Comparison of ENCODE assay signal across 12 mouse cellular contexts in the genomic region with DNA sequence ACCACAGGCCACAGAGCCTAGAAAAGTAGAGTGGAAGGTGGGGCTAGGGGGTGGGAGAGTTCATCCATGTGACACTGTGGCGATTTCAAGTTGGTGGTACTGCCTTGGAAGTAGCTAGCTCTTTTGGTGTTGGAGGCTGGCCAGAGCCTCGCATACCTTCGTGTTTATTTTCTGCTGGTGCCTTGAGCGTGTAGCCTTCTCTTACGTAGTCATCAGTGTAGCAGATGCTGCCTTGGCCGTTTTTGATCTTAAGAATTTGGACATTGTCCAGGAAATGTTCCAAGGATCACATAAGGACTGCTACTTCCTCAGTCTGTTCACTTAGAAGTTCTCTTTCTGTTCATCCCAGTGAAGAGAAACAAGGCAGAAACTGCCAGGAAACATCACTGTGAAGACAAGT. TPM values are rescaled to one million over a fixed set of nuclear protein-coding genes. Genes with fewer than 3 reads are reported as not detected.
DNase-seq lines count a peak whose midpoint lies in the region; ATAC-seq and TF ChIP-seq lines count a peak whose summit lies in the region.
"Had no signal": no experiment of that assay in that cellular context is flagged by ENCODE, and none has a peak within 500 bp of the region (broad histone marks: within the 10 kb centered on the region; RNA-seq: fewer than 3 reads in every experiment).

No protein-coding gene starts in this region.

- intact Hi-C loops in left cerebral cortex, postnatal 14 days (cut with DNase I) = no loop called here

- no peaks in the 10 kb centered on the region for H3K9me3 ChIP-seq in heart, embryonic 11.5 days (replicated peaks; ENCODE audit: control insufficient read depth, low read length)
- no peaks in the 10 kb centered on the region for H3K9me3 ChIP-seq in heart, embryonic 10.5 days
- H3K9me3 ChIP-seq in limb, embryonic 14.5 days (ENCODE audit: control insufficient read depth, low read length) = no peaks in the 10 kb centered on the region
- no peaks in the 10 kb centered on the region for H3K9me3 ChIP-seq in limb, embryonic 10.5 days (replicated peaks)
- H3K9me3 ChIP-seq: liver, embryonic 15.5 days; midbrain, embryonic 15.5 days; neural tube, embryonic 13.5 days had no signal

- ATAC-seq in heart, embryonic 11.5 days (replicated peaks; ENCODE audit: insufficient number of reproducible peaks, low FRiP score, low TSS enrichment) = 0 out of 2 replicates have a peak, but pooled peaks have one; percentile 24
- no peak for ATAC-seq in limb, embryonic 14.5 days (ENCODE audit: low FRiP score, low read depth)
- ATAC-seq: midbrain, embryonic 15.5 days had no signal

- no peak overlapping the region for H3K4me3 ChIP-seq in heart, embryonic 11.5 days (ENCODE audit: low read depth, low read length)
- no peak overlapping the region for H3K4me3 ChIP-seq in heart, embryonic 10.5 days
- H3K4me3 ChIP-seq in limb, embryonic 14.5 days (replicated peaks; ENCODE audit: low read length) = no peak overlapping the region
- no peak overlapping the region for H3K4me3 ChIP-seq in limb, embryonic 10.5 days
- H3K4me3 ChIP-seq: liver, embryonic 15.5 days; midbrain, embryonic 15.5 days; neural tube, embryonic 13.5 days had no signal

- WGBS in heart, embryonic 11.5 days (ENCODE audit: insufficient replicate concordance) = 74% methylated on average over 6 of the region's 6 CpGs
- 74% methylated on average over 6 of the region's 6 CpGs for WGBS in heart, embryonic 10.5 days
- WGBS in limb, embryonic 14.5 days = 68% methylated on average over 6 of the region's 6 CpGs
- 93% methylated on average over 6 of the region's 6 CpGs for WGBS in limb, embryonic 10.5 days

- no peak overlapping the region for H3K9ac ChIP-seq in heart, embryonic 11.5 days (ENCODE audit: low read depth, low read length)
- H3K9ac ChIP-seq in limb, embryonic 14.5 days (ENCODE audit: low read depth, low read length, severe bottlenecking) = no peak overlapping the region
- H3K9ac ChIP-seq: liver, embryonic 15.5 days; midbrain, embryonic 15.5 days; neural tube, embryonic 13.5 days had no signal

- no peaks in the 10 kb centered on the region for H3K27me3 ChIP-seq in heart, embryonic 11.5 days (ENCODE audit: control insufficient read depth, insufficient read depth, low read length)
- H3K27me3 ChIP-seq in heart, embryonic 10.5 days (ENCODE audit: insufficient read depth, poor library complexity, severe bottlenecking) = no peaks in the 10 kb centered on the region
- no peaks in the 10 kb centered on the region for H3K27me3 ChIP-seq in limb, embryonic 14.5 days (ENCODE audit: control insufficient read depth, insufficient read depth, low read length)
- H3K27me3 ChIP-seq in limb, embryonic 10.5 days (ENCODE audit: low read depth, poor library complexity, severe bottlenecking) = no peaks in the 10 kb centered on the region
- H3K27me3 ChIP-seq: liver, embryonic 15.5 days; midbrain, embryonic 15.5 days; neural tube, embryonic 13.5 days had no signal

- no peak overlapping the region for H3K4me2 ChIP-seq in heart, embryonic 11.5 days
- no peak overlapping the region for H3K4me2 ChIP-seq in limb, embryonic 14.5 days (replicated peaks; ENCODE audit: low read depth, low read length, severe bottlenecking)
- H3K4me2 ChIP-seq: liver, embryonic 15.5 days; midbrain, embryonic 15.5 days; neural tube, embryonic 13.5 days had no signal

- DNase-seq in heart, embryonic 10.5 days (ENCODE audit: low spot score) = no peak
- DNase-seq in limb, embryonic 14.5 days (ENCODE audit: low spot score) = peak; percentile 36
- DNase-seq in limb, embryonic 10.5 days (ENCODE audit: low spot score) = no peak
- DNase-seq in heart, postnatal 4 days = peak; percentile 35
- DNase-seq in lung, postnatal 14 days = peak; percentile 25
- DNase-seq in left cerebral cortex, postnatal 14 days (ENCODE audit: low spot score in 2 of 2) = no peak
- DNase-seq: cerebellum, adult 11-12 months; right cerebral cortex, postnatal 4 days had no signal

- H3K4me1 ChIP-seq in heart, embryonic 11.5 days (ENCODE audit: control insufficient read depth, insufficient read depth, low read length) = peaks cover 8% of the 10 kb centered on the region
- H3K4me1 ChIP-seq in heart, embryonic 10.5 days = peaks cover 12% of the 10 kb centered on the region
- no peaks in the 10 kb centered on the region for H3K4me1 ChIP-seq in limb, embryonic 14.5 days (ENCODE audit: control insufficient read depth, insufficient read depth, low read length)
- H3K4me1 ChIP-seq in limb, embryonic 10.5 days = peaks cover 16% of the 10 kb centered on the region
- H3K4me1 ChIP-seq: liver, embryonic 15.5 days; midbrain, embryonic 15.5 days had no signal

- H3K27ac ChIP-seq in heart, embryonic 11.5 days (ENCODE audit: low read depth, low read length) = no peak overlapping the region
- no peak overlapping the region for H3K27ac ChIP-seq in heart, embryonic 10.5 days
- 0 out of 2 replicates have a peak overlapping the region, but pooled peaks have one; percentile 39 for H3K27ac ChIP-seq in limb, embryonic 14.5 days (replicated peaks; ENCODE audit: low read depth, low read length)
- H3K27ac ChIP-seq in limb, embryonic 10.5 days = no peak overlapping the region
- H3K27ac ChIP-seq: liver, embryonic 15.5 days; midbrain, embryonic 15.5 days; neural tube, embryonic 13.5 days had no signal

- TF ChIP-seq POLR2A in limb, embryonic 14.5 days (IDR thresholded peaks at IDR 0.05; ENCODE audit: borderline replicate concordance, extremely low read depth, insufficient read depth, insufficient read length) = no peak

- peaks cover 40% of the 10 kb centered on the region for H3K36me3 ChIP-seq in heart, embryonic 11.5 days (ENCODE audit: control insufficient read depth, insufficient read depth, low read length)
- peaks cover 86% of the 10 kb centered on the region for H3K36me3 ChIP-seq in heart, embryonic 10.5 days
- peaks cover 80% of the 10 kb centered on the region for H3K36me3 ChIP-seq in limb, embryonic 14.5 days (ENCODE audit: control insufficient read depth, insufficient read depth, low read length)
- H3K36me3 ChIP-seq in limb, embryonic 10.5 days = peaks cover 95% of the 10 kb centered on the region

RNA-seq across cellular contexts. Expression of a gene that starts 9.8 kb away (rescaled TPM):
- polyA plus RNA-seq in heart, embryonic 11.5 days (2014; fragmentation: Nextera tagmentation; extraction: Ambion mirVana) = 2.9 TPM in 2 replicates
- polyA plus RNA-seq in heart, embryonic 10.5 days (2016; fragmentation: Nextera tagmentation; extraction: Ambion mirVana) = 2.8 and 4.3 TPM in 2 replicates
- polyA plus RNA-seq in limb, embryonic 14.5 days (2012; rRNA removed) = 1.4 and 2.2 TPM in 2 replicates
- 1.6 and 1.9 TPM in 2 replicates for polyA plus RNA-seq in limb, embryonic 14.5 days (2014; fragmentation: Nextera tagmentation; extraction: Ambion mirVana)
- polyA plus RNA-seq in limb, embryonic 10.5 days (2016; fragmentation: Nextera tagmentation; extraction: Ambion mirVana) = 0.23 and 0.56 TPM in 2 replicates
- 1 to 10 TPM; 3.9 to 5.6 TPM for total RNA-seq in heart, postnatal 4 days (2021)
- under 1 TPM; 0.31 to 0.44 TPM for total RNA-seq in left cerebral cortex, postnatal 14 days (2021)

RNA-seq across cellular contexts. Expression of a gene that starts 42.1 kb away (rescaled TPM):
- 18.9 and 23.6 TPM in 2 replicates for polyA plus RNA-seq in heart, embryonic 11.5 days (2014; fragmentation: Nextera tagmentation; extraction: Ambion mirVana)
- 17.3 and 19.9 TPM in 2 replicates for polyA plus RNA-seq in heart, embryonic 10.5 days (2016; fragmentation: Nextera tagmentation; extraction: Ambion mirVana)
- polyA plus RNA-seq in limb, embryonic 14.5 days (2012; rRNA removed) = 18.0 and 20.3 TPM in 2 replicates
- 18.5 and 21.6 TPM in 2 replicates for polyA plus RNA-seq in limb, embryonic 14.5 days (2014; fragmentation: Nextera tagmentation; extraction: Ambion mirVana)
- polyA plus RNA-seq in limb, embryonic 10.5 days (2016; fragmentation: Nextera tagmentation; extraction: Ambion mirVana) = 20.6 and 22.3 TPM in 2 replicates
- 10 to 100 TPM; 58.2 to 62.7 TPM for total RNA-seq in heart, postnatal 4 days (2021)
- total RNA-seq in left cerebral cortex, postnatal 14 days (2021) = 10 to 100 TPM; 87.2 to 89.3 TPM

RNA-seq across cellular contexts. Expression of a gene that starts 45.9 kb away (rescaled TPM):
- polyA plus RNA-seq in heart, embryonic 11.5 days (2014; fragmentation: Nextera tagmentation; extraction: Ambion mirVana) = 14.7 and 16.2 TPM in 2 replicates
- 24.7 and 26.9 TPM in 2 replicates for polyA plus RNA-seq in heart, embryonic 10.5 days (2016; fragmentation: Nextera tagmentation; extraction: Ambion mirVana)
- 15.0 and 18.0 TPM in 2 replicates for polyA plus RNA-seq in limb, embryonic 14.5 days (2012; rRNA removed)
- polyA plus RNA-seq in limb, embryonic 14.5 days (2014; fragmentation: Nextera tagmentation; extraction: Ambion mirVana) = 14.0 and 18.2 TPM in 2 replicates
- polyA plus RNA-seq in limb, embryonic 10.5 days (2016; fragmentation: Nextera tagmentation; extraction: Ambion mirVana) = 25.9 and 26.4 TPM in 2 replicates
- 10 to 100 TPM; 19.5 to 21.5 TPM for total RNA-seq in heart, postnatal 4 days (2021)
- total RNA-seq in left cerebral cortex, postnatal 14 days (2021) = 1 to 10 TPM; 8.8 to 9.5 TPM

Comparison
In these comparisons a context has a peak if more than half of its experiments do, and no peak if none do; other contexts are left out.
1. DNase-seq: peak in limb, embryonic 14.5 days (single experiment), heart, postnatal 4 days (single experiment) and lung, postnatal 14 days (single experiment); none in heart, embryonic 10.5 days (single experiment), limb, embryonic 10.5 days (single experiment) and left cerebral cortex, postnatal 14 days (0 of 2).